Mouse (Mus musculus) activated CD4-positive, CD25-positive, alpha-beta regulatory T cell, adult 4 months (primary cell): ENCODE data around the gene Magi2. TPM values are rescaled to one million over a fixed set of nuclear protein-coding genes. Genes with fewer than 3 reads are reported as not detected.
"Not testable (repeated sequence)": the region's sequence is repeated elsewhere in the genome, so short reads cannot be mapped to it uniquely, and the experiment has no call there.

ENCODE experiments used
- ATAC-seq: one replicate; pipeline ENCODE4 v1.8.0; 2017
- polyA plus RNA-seq, 2 experiments: library from polyadenylated mRNA; unstranded; fragments of 100-300 nt; shearing (Covaris generic); gene quantifications; one replicate each; pipeline ENCODE4 v1.2.1; 2017

The Magi2 gene
- polyA plus RNA-seq, 2 experiments from 2014 or later: 0.11 to 0.54 TPM

- not testable (repeated sequence) for ATAC-seq
These were observed 1496.4 kb downstream of the Magi2 start for GRCm38 (mm10) chr5:20723226-20723625.

- ATAC-seq: no peak
These were observed 1512.0 kb downstream of the Magi2 start for GRCm38 (mm10) chr5:20738795-20739194.

DNA sequence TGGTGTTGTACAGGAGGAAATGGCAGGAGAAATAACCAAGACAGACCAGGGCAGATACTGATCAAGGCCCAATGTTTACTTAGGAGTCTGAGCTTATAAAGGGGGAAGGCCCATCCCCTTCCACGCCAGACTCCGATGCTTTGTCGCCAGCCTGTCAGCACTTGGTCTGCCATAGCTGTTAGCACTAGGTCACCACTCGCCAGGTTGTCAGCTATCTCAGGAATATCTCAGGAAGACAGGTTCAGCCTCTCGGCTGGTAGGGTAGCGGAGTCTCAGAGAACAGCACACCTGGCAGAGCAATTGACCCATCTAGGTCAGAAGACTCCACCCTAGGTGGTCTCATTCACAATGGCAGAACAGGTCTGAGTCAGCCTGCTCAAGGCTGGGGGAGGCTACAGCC is 1514.4 kb downstream of the Magi2 start:
- ATAC-seq: no peak

- ATAC-seq: no peak
These were observed 1515.1 kb downstream of the Magi2 start for GRCm38 (mm10) chr5:20741936-20742335.

GRCm38 (mm10) chr5:20748142-20748541 is 1521.3 kb downstream of the Magi2 start:
- ATAC-seq: no peak

DNA sequence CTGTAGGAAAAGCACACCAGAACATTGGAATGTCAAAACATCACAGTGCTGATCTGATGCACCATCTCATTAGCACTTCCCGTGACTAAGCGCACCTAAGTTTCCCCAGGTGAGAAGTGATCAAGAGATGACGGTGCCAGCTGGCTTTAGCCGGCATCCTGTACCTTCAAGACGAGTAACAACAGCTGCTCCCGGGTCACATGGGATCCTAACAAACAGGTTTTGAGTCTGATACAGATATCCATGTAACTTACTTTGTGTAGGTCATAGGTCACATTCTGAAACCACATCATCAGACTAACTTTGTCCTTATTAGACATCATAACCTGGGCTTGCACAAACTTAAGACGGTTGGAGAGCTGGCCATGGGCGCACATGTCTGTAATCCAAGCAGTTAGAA is 1522.0 kb downstream of the Magi2 start:
- ATAC-seq: no peak

DNA sequence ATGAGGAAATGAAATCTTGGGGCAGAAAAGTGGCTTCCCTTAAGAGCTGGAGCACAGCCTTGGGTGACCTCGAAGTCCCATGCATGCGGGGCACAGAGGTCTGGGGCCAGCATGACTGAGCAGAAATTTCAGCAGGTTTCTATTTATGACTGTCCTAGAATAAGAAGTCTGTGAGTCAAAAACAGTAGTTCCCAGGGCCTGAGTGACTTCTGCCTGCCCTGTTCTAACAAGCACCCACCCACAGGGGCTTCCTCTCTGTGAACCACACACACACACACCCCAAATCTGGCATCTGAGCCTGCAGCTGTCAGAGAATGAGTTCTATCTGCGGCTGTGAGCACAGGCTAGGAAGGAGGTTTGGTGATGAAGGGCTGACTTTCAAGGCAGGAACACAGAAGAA is 1522.7 kb downstream of the Magi2 start:
- ATAC-seq: no peak

DNA sequence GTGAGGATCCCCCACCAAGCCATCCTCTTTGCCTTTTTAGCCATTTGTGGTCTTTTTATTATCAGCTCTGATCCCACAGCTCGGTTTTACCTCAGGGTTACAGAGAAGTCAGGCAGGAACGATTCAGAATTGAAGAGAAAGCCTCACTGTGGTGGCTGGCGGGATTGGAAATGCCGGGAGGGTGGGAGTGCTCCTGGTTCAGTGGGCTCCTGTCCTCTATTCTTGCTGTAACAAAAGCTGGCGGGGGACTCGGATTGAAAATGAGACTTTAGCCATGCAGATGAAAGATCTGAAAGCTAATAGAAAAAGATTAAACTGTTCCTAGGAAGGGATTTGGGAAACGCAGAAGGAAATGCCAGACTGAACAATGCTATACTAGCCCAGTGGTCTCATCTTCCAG is 1524.2 kb downstream of the Magi2 start:
- no peak for ATAC-seq

DNA sequence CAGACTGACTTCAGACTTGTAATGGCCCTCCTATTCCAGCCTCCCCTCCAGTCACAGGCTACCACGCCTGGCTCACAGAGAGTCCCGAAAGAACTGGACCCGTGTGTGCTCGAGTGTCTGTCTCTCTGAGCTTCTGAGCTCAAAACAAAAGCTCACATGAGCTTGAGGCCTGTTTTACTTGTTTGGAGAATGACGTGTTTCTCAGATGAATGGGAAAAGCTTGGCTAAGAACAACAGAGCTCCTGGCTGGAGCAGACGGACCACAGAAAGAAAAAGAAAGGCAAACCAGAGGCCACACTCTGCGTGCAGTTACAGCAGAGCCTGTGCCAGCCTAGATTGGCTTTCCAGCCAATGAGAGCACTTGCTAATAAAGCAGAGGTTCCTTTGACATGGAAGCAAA is 1524.9 kb downstream of the Magi2 start:
- ATAC-seq: no peak

DNA sequence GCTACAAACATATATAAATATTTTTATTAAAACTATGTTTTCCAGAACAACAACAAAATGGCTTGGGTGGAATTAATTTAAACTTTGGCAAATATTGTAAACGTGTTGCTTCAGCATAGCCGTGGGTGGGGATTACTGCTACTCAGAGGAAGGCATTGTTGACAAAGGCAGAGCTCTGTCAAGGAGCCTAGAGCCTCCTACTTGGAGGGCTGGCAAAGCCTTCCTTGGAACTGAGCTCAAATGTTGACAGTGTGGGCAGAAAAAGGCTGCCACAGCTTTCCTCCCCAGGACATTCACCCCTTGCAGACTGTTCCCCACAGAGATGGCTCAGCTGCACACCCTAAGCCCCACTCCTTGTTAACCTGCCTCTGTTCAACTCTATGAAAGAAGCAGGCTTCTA is 1526.3 kb downstream of the Magi2 start:
- no peak for ATAC-seq

DNA sequence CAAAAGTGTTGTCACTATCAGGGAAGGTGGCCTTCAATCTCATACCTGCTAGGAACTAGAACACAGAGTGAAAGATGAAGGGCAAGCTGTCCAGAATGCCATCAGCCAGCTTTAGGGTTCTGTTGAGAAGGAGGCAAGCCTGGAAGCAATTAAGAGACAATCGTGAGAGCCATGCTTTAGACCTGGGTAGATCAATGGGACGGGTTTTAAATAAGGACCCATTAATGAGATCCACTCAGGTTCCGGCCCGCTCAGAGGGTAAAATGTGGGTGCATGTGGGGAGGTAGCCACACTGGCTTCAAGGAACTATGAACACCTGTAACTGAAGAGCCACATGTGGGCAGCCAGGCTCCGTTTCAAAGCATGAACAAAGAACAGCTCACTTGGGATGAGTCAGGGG is 1527.1 kb downstream of the Magi2 start:
- no peak for ATAC-seq
